Mouse (Mus musculus) bone marrow, adult 2 months (tissue): Measurements from ENCODE around the gene Rbm33.

Experiments
- CTCF ChIP-seq: fragments of 200-500 bp; IDR thresholded peaks from 2 replicates; pipeline ENCODE4 v1.5.1; 2011; ENCODE audit warnings: low read length, control low read depth; ENCODE audit not compliant: control insufficient read depth, insufficient read depth
- POLR2A ChIP-seq: fragments of 200-500 bp; IDR thresholded peaks from 2 replicates; pipeline ENCODE4 v1.6.1; 2011; ENCODE audit warnings: low read depth, mild to moderate bottlenecking, control low read depth, low read length, borderline replicate concordance; ENCODE audit not compliant: control insufficient read depth

- no peak for TF ChIP-seq POLR2A
- no peak for TF ChIP-seq CTCF
Measured at GRCm38 (mm10) chr5:28370836-28371235, 53.9 kb downstream of the Rbm33 start.
